Mouse (Mus musculus) embryonic fibroblast, embryonic 13.5 days (primary cell): ENCODE data around the gene Scfd2. TPM values are rescaled to one million over a fixed set of nuclear protein-coding genes. Genes with fewer than 3 reads are reported as not detected.

Experiments used
- H3K27ac ChIP-seq: 2 replicates; pipeline ENCODE4 v1.5.1; 2012; ENCODE audit warnings: low read length, control low read depth, inconsistent platforms; ENCODE audit not compliant: insufficient read depth
- H3K4me1 ChIP-seq: 2 replicates; pipeline ENCODE4 v1.6.1; 2011; ENCODE audit warnings: low read length; ENCODE audit not compliant: control insufficient read depth, insufficient read depth
- H3K4me3 ChIP-seq: 2 replicates; pipeline ENCODE4 v1.5.1; 2011; ENCODE audit warnings: mild to moderate bottlenecking, control low read depth, low read length; ENCODE audit not compliant: insufficient read depth
- CTCF ChIP-seq: IDR thresholded peaks from 2 replicates; pipeline ENCODE4 v1.5.1; 2011; ENCODE audit warnings: mild to moderate bottlenecking, control low read depth, low read length, moderate library complexity, borderline replicate concordance; ENCODE audit not compliant: insufficient read depth
- POLR2A ChIP-seq: IDR thresholded peaks from 2 replicates; pipeline ENCODE4 v1.6.1; 2011; ENCODE audit warnings: low read depth, mild to moderate bottlenecking, control low read depth, low read length, moderate library complexity
- polyA plus RNA-seq: library from polyadenylated mRNA; stranded (reverse); fragments of >200 nt; gene quantifications from 2 replicates; pipeline ENCODE4 v1.2.4, GENCODE M21; 2011; ENCODE audit warnings: low read depth; ENCODE audit not compliant: missing spikeins, insufficient read length

Gene Scfd2
- polyA plus RNA-seq, 1 experiment: 11.4 TPM

DNA sequence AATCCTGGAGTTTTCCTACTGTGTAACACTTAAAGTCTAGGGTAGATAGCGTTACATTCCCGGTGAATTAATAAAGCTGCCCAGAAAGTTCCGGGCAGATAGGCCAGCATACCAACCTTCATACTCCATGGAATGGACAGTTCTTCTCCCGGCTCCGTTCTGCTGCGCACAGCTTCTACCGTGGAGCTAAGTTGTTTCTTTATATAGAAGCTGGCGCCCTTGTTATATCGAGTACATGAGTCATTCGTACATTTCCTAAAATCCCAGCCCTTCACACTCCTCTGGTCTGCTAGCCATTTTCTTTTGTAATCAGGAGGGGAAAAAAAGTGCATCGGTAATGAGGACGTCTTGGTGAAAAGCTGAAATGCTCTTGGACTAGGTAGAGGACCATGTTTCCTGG, 343.5 kb downstream of the Scfd2 start:
- H3K4me1 ChIP-seq: no peaks in the 10 kb centered on the region; the same call in 1 of the 2 replicates
- H3K27ac ChIP-seq: no peak overlapping the region
- TF ChIP-seq POLR2A (no peak), CTCF (no peak)
- no peak overlapping the region for H3K4me3 ChIP-seq

- H3K4me1 ChIP-seq: no peaks in the 10 kb centered on the region
- no peak overlapping the region for H3K4me3 ChIP-seq
- H3K27ac ChIP-seq: no peak overlapping the region
- TF ChIP-seq POLR2A (no peak), CTCF (no peak)
Observed at GRCm38 (mm10) chr5:74184607-74185006, 347.0 kb downstream of the Scfd2 start.

GRCm38 (mm10) chr5:74183118-74183517, 348.4 kb downstream of the Scfd2 start:
- Histone ChIP-seq H3K4me3 (no peak overlapping the region), H3K4me1 (no peaks in the 10 kb centered on the region), H3K27ac (no peak overlapping the region)
- no peak for TF ChIP-seq CTCF
- no peak for TF ChIP-seq POLR2A

DNA sequence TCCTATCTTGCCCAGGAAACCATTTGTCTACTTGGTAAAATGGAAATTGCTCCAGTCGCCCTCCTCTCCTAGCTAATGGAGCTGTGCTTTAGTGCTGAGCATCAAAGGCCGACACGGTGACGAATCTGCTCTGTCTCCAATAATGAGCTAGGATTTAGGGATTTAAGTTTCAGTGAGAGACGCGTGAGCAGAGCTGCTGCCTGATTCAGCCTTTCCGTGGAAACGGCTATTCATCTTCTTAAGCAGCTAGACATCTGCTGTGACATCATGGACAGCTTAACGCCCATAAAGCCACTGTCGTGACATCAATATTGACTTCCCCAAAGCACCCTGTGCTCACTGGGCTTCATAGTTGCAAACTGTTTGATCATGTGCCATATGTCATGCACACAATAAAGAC, 351.3 kb downstream of the Scfd2 start:
- H3K27ac ChIP-seq: no peak overlapping the region
- no peak for TF ChIP-seq CTCF
- TF ChIP-seq POLR2A: no peak
- H3K4me1 ChIP-seq: peaks cover 5% of the 10 kb centered on the region
- H3K4me3 ChIP-seq: no peak overlapping the region

DNA sequence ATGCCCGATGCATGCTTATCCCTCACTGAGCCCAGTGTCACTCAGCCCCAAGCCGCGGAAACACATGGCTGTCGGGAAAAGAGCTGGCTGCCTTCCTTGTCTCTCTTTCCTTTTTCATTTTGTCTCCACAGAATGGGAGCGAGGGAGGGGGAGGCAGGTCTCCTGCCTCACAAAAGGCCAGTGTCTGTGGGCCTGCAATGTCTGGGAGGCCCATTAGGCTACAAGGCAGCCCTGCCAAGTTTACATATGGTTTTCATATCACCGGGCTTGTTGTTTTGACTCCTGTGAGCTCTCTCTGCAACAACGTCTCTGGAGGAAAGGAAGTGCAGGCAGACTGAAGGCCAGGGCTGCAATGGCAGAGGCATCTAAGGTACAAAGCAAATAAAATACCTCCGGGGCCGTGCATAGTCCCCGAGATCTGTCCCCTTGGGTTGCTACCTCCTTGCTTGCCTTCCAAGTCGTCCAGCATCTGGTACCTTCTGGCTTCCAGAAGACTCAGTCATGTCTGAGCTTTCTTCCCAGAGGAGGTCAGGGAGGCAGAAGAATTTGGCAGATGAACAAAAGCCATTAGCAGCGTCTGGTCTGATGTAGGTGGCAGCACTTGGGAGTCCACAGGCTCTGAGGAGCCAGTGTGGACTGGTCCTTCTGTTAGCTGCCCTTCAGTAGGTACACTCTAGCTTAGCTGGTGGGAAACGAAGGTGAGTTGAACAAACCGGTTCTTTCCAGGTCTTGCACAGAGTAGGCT, 355.9 kb downstream of the Scfd2 start:
- H3K4me3 ChIP-seq: no peak overlapping the region
- TF ChIP-seq POLR2A (no peak), CTCF (no peak)
- H3K4me1 ChIP-seq: peaks cover 17% of the 10 kb centered on the region
- H3K27ac ChIP-seq: peak overlapping the region; percentile 68

GRCm38 (mm10) chr5:74173162-74173844, 358.3 kb downstream of the Scfd2 start:
- peaks cover 26% of the 10 kb centered on the region for H3K4me1 ChIP-seq
- no peak for TF ChIP-seq CTCF
- TF ChIP-seq POLR2A: no peak
- peak overlapping the region; percentile 37 for H3K27ac ChIP-seq
- no peak overlapping the region for H3K4me3 ChIP-seq

DNA sequence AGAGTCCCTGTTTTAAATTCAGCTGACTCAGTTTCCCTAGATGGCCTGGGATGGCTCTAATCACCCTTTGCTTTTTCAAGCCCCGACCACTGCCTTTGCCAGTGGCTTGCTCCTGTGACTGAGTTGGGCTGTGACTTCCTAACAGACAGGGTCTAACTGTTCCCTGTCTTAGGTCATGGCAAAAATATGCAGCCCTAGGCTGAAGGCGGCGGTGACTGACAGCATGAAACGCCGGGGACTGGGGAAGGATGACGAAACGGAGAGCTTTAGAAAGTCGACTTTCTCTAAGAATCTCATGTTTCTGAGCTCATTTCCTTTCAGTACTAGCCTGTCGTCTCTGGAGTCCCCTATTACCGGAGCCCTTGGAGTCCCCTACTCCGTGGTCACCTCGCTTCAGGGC, 359.4 kb downstream of the Scfd2 start:
- Histone ChIP-seq H3K27ac (peak overlapping the region; percentile 90), H3K4me1 (peaks cover 32% of the 10 kb centered on the region), H3K4me3 (no peak overlapping the region)
- TF ChIP-seq POLR2A (no peak), CTCF (no peak)

GRCm38 (mm10) chr5:74171768-74172167, 359.8 kb downstream of the Scfd2 start:
- no peak overlapping the region for H3K4me3 ChIP-seq
- TF ChIP-seq CTCF (no peak), POLR2A (no peak)
- peaks cover 32% of the 10 kb centered on the region for H3K4me1 ChIP-seq
- H3K27ac ChIP-seq: peak overlapping the region; percentile 6; the same call in 1 of the 2 replicates

GRCm38 (mm10) chr5:74168085-74168484, 363.5 kb downstream of the Scfd2 start:
- H3K4me3 ChIP-seq: no peak overlapping the region
- peaks cover 22% of the 10 kb centered on the region for H3K4me1 ChIP-seq
- TF ChIP-seq POLR2A: no peak
- TF ChIP-seq CTCF: no peak
- no peak overlapping the region for H3K27ac ChIP-seq

DNA sequence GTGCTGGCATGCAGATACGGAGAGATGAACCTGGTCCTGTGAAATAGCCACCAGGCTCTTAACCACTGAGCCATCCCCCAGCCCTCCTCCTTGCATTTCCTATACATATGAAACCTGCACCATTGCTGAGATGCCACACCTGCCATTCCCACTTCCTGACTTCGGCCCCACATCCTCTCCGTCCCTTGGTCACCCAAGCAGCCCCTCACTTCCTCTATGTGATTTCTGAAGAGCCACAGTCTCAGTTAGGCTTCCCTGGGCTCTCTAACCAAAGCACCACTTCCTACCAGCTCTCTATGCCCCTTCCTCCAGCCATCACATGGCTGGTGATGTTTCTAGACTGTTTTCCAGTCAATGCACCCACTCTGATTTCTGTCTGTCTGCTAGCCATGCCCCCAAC, 364.9 kb downstream of the Scfd2 start:
- no peak overlapping the region for H3K27ac ChIP-seq
- H3K4me1 ChIP-seq: peaks cover 18% of the 10 kb centered on the region
- no peak overlapping the region for H3K4me3 ChIP-seq
- TF ChIP-seq CTCF (no peak), POLR2A (no peak)
